Mouse (Mus musculus) cerebellum, postnatal 4 days (tissue): Measurements from ENCODE around the gene Gpr171.

Experiments used
- DNase-seq, 2 experiments: peaks; one replicate each; pipeline ENCODE4 v3.0.0; 2022; ENCODE audit warnings: low spot score in 2 of 2, mixed read lengths in 1 of 2

Gpr171 gene

DNA sequence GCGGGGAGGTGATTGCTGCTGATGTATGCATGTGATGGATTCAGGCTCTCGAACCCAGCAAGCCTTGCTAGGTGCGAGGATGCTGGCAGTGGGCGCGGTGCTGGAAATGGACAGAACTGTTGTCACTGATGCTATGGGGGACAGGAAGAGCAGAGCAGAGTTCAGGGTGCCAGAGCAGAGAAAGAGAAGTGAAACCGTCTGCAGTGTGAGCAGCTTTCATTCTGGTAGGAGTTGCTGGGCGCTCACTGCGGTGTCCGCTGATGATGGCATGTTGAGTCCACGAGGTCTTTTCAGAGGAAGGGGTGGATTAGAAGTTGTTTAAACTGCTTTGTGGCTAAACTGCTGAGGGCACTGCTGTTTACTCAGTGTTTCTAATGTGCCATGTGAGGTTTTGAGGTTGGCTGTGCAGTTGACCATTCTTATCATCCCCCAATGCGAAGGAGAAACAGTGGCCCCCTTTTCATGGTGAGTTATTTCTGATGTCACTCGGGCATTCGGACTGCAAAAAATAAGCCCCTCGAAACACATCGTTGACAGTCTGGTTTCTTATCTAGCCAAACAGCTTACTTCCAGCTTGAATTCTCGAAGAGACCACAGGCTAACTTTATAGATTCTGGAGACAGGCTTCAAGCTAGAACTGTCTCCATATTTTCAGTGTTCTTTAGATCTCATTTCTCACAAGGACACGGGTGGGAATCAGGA is 46.6 kb downstream of the Gpr171 start:
- DNase-seq: no peak
